Mouse (Mus musculus): ENCODE data around the gene Polg2. TPM values are rescaled to one million over a fixed set of nuclear protein-coding genes. Genes with fewer than 3 reads are reported as not detected.
"Not testable (repeated sequence)": the region's sequence is repeated elsewhere in the genome, so short reads cannot be mapped to it uniquely, and the experiment has no call there.

Gene Polg2
- total RNA-seq, 2 experiments from 2014 or later = 3.3 to 5.3 TPM

DNA sequence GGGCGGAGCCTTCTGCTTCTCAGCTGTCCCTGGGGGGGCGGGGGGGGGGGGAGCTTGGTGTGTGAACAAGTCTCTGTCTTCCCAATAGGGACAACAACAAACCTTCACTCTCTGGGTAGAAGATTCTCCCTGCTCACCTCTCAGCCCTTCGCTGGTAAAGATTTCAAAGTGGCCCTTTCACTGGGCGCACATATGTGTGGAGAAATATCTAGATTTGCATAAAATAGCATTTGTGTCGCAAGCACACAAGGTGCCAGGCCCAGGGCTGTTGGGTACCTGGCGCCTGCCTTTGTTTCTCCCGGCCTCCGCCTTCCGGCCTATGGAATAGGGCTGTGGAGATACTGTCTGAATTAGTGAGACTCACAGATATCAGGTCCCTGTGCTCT lies 16.5 kb downstream of the Polg2 start:
- DNase-seq (ENCODE audit: low spot score in 2 of 2) = no peak

DNA sequence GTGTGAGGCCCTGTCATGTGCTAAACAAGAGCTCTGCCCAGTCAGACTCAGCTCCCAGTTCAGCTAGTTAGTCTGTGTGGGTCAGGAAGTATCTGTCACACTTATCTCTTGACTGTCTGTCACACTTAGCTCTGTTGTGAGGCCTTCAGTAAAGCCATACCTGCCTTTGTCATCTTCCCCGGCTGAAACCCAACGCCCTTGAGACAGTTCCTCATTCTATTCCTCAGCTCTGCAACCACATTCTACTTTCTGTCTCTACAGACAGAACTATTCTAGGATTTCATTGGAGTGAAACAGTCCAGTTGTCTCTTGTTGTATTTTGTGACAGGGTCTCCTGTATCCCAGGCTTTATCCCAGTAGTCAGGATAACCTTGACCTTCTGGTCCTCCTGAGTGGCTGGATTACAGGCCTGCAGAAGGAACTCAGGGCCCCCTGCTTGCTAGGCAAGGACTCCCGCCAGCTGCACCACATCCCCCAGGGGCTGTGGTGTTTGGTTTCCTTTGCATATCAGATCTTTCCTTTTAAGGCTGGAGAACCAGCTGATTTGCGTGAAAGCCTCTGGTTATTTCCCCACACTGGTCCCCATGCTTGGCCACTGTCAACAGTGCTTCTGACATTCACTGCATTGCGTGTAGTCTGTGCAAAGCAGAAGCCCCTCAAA lies 17.1 kb downstream of the Polg2 start:
- DNase-seq (ENCODE audit: low spot score in 2 of 2) = no peak

DNA sequence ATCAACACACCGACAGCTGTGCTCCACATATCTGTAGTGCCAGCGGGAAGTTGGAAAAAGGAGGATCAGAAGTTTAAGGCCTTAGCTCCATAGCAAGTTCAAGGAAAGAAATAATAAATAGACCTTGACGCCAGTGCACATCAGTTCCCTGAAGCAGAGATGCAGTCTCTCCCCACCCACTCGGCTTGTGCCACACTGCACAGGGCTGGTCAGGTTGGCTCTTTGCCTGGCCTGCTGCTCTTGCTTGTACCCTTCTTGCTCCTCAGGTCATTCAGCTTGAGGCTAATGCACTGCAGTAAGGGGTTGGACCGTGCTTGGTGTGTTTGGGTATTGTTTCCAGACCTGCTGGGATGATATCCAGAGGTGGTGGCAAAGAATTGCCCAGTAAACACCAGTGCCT lies 18.8 kb downstream of the Polg2 start:
- no peak for DNase-seq (ENCODE audit: low spot score in 2 of 2)

DNA sequence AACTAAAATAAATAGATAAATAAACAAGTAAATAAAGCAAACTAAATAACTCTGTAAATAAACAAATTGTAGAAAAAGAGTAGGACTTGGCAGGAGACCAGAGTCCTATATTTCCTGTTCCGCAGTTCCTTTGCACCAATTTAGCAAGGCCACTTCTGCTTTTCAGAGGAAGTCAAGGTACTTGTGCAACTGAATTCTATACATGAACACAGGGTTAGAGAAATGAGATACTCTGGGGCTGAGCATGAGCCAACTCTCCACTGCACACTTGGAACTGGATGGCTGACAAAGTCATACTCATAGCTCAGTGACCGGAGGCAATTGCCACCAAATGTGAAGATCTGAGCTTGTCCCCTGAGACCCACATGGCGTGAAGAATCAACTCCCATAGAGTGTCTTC lies 20.3 kb downstream of the Polg2 start:
- DNase-seq (ENCODE audit: low spot score in 2 of 2) = no peak

DNA sequence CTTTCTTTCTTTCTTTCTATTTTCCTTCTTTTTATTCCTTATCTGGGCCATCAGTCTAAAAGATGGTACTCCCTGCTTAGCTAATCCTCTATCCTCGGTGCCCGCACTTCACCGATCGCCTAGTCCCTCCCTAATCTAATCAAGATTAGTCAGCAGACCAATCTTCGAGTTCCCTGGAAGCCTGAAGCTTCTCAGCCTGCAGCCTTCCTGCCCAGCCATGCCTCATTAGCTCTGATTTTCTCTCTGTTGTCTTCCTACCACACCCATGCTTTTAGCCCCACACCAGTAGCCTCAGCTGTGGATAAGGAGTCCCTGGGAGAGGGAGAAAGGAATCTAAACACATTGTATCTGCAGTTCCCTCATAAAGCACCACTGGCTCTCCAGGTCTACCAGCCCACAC lies 23.8 kb downstream of the Polg2 start:
- no peak for DNase-seq (ENCODE audit: low spot score in 2 of 2)

GRCm38 (mm10) chr11:106753314-106753713 lies 26.0 kb downstream of the Polg2 start:
- DNase-seq (ENCODE audit: low spot score in 2 of 2) = no peak

- no peak for DNase-seq (ENCODE audit: low spot score in 2 of 2)
Observed at GRCm38 (mm10) chr11:106752103-106752502, 27.2 kb downstream of the Polg2 start.

- no peak for DNase-seq (ENCODE audit: low spot score in 2 of 2)
Observed at GRCm38 (mm10) chr11:106751039-106752018, 28.0 kb downstream of the Polg2 start, which contains the start of gene Milr1. Milr1 (plus strand) TSS chr11:106751226.

- no peak for DNase-seq (ENCODE audit: low spot score in 2 of 2)
Observed at GRCm38 (mm10) chr11:106750121-106750751, 29.1 kb downstream of the Polg2 start, which contains the start of gene Pecam1. Pecam1 (minus strand) TSS chr11:106750628.

GRCm38 (mm10) chr11:106749557-106750120 lies 29.7 kb downstream of the Polg2 start:
- DNase-seq (ENCODE audit: low spot score in 2 of 2) = not testable (repeated sequence)

GRCm38 (mm10) chr11:106744949-106745348 lies 34.4 kb downstream of the Polg2 start:
- DNase-seq (ENCODE audit: low spot score in 2 of 2) = no peak

GRCm38 (mm10) chr11:106742388-106742841 lies 36.9 kb downstream of the Polg2 start:
- peak in 1 of 2 experiments; percentile 36 for DNase-seq (ENCODE audit: low spot score in 2 of 2)

DNA sequence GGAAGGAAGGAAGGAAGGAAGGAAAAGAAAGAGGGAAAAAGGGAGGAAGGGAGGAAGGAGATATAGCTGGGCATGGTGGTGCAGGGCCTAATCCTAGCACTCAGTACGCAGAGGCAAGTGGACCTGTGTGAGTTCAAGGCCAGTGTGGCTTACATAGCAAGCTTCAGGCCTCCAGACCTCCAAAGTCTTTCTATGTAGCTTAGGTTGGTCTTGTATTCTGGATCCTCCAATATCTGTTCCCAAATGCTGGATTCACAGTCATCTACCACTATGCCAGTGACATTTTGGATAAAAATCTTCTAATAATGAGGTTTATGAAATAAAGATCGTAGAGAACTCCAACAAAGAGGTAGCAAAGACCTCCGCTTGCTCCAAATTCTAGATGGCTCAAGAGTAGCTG lies 37.5 kb downstream of the Polg2 start:
- DNase-seq (ENCODE audit: low spot score in 2 of 2) = no peak

DNA sequence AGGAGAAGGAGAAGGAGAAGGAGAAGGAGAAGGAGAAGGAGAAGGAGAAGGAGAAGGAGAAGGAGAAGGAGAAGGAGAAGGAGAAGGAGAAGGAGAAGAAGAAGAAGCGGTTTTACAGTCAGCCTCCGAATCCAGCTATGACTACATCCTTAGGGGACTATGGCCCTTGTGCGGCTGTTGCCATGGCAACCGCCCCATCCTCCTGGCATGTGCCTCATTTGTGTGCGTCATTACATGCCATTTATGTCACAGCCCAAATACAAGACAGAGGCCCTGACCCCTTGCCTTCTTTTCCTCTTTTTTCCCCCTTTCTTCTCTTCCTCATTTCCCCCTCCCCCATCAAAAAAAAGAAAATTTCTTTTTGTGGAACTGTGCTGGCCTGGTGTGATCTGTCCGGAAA lies 38.1 kb downstream of the Polg2 start:
- no peak for DNase-seq (ENCODE audit: low spot score in 2 of 2)

DNA sequence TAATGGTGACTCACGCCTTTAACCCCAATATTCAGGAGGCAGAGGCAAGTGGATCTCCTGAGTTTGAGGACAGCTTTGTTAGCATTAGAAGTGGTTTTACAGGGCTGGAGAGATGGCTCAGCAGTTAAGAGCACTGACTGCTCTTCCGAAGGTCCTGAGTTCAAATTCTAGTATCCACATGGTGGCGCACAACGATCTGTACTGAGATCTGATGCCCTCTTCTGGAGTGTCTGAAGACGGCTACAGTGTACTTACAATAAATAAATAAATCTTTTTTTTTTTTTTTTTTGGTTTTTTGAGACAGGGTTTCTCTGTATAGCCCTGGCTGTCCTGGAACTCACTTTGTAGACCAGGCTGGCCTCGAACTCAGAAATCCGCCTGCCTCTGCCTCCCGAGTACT lies 38.6 kb downstream of the Polg2 start:
- not testable (repeated sequence) for DNase-seq (ENCODE audit: low spot score in 2 of 2)

GRCm38 (mm10) chr11:106739116-106739515 lies 40.2 kb downstream of the Polg2 start:
- DNase-seq (ENCODE audit: low spot score in 2 of 2) = no peak

DNA sequence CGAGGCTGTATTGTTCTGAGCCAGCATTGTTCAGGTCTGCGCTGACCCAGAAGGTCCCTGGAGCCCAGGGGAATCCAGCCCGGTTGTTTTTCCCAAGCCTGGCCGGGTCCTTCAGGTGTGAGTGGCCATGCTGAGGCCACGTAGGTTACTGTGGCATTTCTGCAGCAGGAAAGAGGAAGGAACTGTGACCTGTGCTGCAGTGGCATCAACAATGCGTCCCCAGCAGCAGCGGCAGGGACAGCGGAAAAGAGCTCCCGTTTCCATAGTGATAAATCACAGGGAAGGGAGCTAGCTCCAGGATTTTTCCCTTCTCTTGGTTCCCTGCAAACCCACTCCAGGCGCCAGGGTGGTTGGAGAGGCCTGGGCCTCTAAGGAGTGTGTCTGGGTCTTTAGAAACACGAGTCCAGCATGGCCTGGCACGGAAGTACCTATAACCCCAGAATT lies 42.1 kb downstream of the Polg2 start:
- peak; percentile 31 to 48 for DNase-seq (ENCODE audit: low spot score in 2 of 2)

DNA sequence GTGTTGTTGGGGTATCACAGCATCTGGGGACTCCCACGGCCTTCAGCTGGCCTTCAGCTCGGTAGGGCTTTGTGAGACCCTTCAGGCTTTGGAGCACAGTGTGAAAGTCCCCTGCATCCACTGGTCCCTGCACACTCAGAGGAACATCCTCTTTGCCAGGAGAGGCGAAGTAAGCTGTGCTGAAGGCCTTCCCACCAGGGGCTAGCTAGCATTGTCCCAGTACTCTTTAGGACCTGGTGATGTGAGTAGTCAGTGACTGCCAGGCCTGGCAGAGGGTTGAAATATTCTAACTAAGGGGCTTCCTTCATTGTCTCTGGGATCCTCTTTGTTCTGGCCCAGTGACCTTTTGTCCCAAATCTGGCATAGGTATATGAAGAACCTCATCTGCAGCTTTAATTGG lies 42.7 kb downstream of the Polg2 start:
- no peak for DNase-seq (ENCODE audit: low spot score in 2 of 2)

- DNase-seq (ENCODE audit: low spot score in 2 of 2) = no peak
Observed at GRCm38 (mm10) chr11:106730714-106731113, 48.6 kb downstream of the Polg2 start.

- no peak for DNase-seq (ENCODE audit: low spot score in 2 of 2)
Observed at GRCm38 (mm10) chr11:106729656-106730055, 49.7 kb downstream of the Polg2 start.

Data from layer of hippocampus, postnatal 14 days (tissue).